Mouse (Mus musculus) heart, embryonic 11.5 days (tissue): ENCODE measurements around the gene Adm. TPM values are rescaled to one million over a fixed set of nuclear protein-coding genes. Genes with fewer than 3 reads are reported as not detected.
"Not testable (repeated sequence)": the region's sequence is repeated elsewhere in the genome, so short reads cannot be mapped to it uniquely, and the experiment has no call there.

ENCODE experiments used
- ATAC-seq: fragments of 200-750 bp; cut with Nextera tagmentation; replicated peaks from 2 replicates; pipeline ENCODE4 v1.8.0; 2017; ENCODE audit warnings: moderate library complexity; ENCODE audit not compliant: insufficient number of reproducible peaks, low FRiP score, low TSS enrichment
- H3K27ac ChIP-seq: fragments of 300-500 bp; sonication (generic); 2 replicates; pipeline ENCODE4 v1.5.1; 2014; ENCODE audit warnings: mild to moderate bottlenecking, low read depth, low read length
- H3K27me3 ChIP-seq: fragments of 300-500 bp; sonication (generic); 2 replicates; pipeline ENCODE4 v1.6.1; 2014; ENCODE audit warnings: mild to moderate bottlenecking, low read length, mixed read lengths; ENCODE audit not compliant: control insufficient read depth, insufficient read depth
- H3K36me3 ChIP-seq: fragments of 300-500 bp; sonication (generic); 2 replicates; pipeline ENCODE4 v1.6.1; 2014; ENCODE audit warnings: mild to moderate bottlenecking, low read length, moderate library complexity, mixed read lengths; ENCODE audit not compliant: control insufficient read depth, insufficient read depth
- H3K4me1 ChIP-seq: fragments of 300-500 bp; sonication (generic); 2 replicates; pipeline ENCODE4 v1.6.1; 2014; ENCODE audit warnings: low read length; ENCODE audit not compliant: control insufficient read depth, insufficient read depth
- H3K4me2 ChIP-seq: fragments of 300-500 bp; sonication (generic); 2 replicates; pipeline ENCODE4 v1.6.1; 2014; ENCODE audit warnings: mild to moderate bottlenecking, moderate library complexity
- H3K4me3 ChIP-seq: fragments of 300-500 bp; sonication (generic); 2 replicates; pipeline ENCODE4 v1.5.1; 2014; ENCODE audit warnings: low read depth, low read length
- H3K9ac ChIP-seq: fragments of 300-500 bp; sonication (generic); 2 replicates; pipeline ENCODE4 v1.6.1; 2014; ENCODE audit warnings: mild to moderate bottlenecking, low read depth, low read length, moderate library complexity
- H3K9me3 ChIP-seq: fragments of 300-500 bp; sonication (generic); replicated peaks from 2 replicates; pipeline ENCODE4 v1.6.1; 2016; ENCODE audit warnings: low read length; ENCODE audit not compliant: control insufficient read depth
- WGBS: fragments of 180-500 bp; shearing (Covaris S2); extraction: QIAGEN DNeasy Blood & Tissue Kit; methylation state at CpG from one replicate; pipeline ENCODE4 v1.1.7; 2014; ENCODE audit not compliant: insufficient replicate concordance; 5-methylcytosine and 5-hydroxymethylcytosine counted together
- polyA plus RNA-seq: library from polyadenylated mRNA; unstranded; fragments of >200 nt; fragmentation: Nextera tagmentation; extraction: Ambion mirVana; gene quantifications from 2 replicates; pipeline ENCODE4 v1.2.1, GENCODE M21; 2014

Gene Adm
- polyA plus RNA-seq, 1 experiment from 2014 or later = 13.0 TPM

GRCm38 (mm10) chr7:110636559-110636958 is 9.1 kb downstream of the Adm start:
- Histone ChIP-seq H3K9ac (no peak overlapping the region), H3K9me3 (no peaks in the 10 kb centered on the region), H3K4me1 (peaks cover 14% of the 10 kb centered on the region), H3K36me3 (no peaks in the 10 kb centered on the region), H3K4me2 (no peak overlapping the region), H3K4me3 (no peak overlapping the region), H3K27ac (no peak overlapping the region), H3K27me3 (peaks cover 1% of the 10 kb centered on the region; the same call in 1 of the 2 replicates)
- 47% methylated on average over 1 of the region's 1 CpGs for WGBS
- ATAC-seq = no peak

GRCm38 (mm10) chr7:110638305-110639110 is 11.0 kb downstream of the Adm start:
- Histone ChIP-seq H3K4me3 (no peak overlapping the region), H3K36me3 (no peaks in the 10 kb centered on the region), H3K4me1 (peaks cover 21% of the 10 kb centered on the region), H3K9me3 (no peaks in the 10 kb centered on the region), H3K9ac (no peak overlapping the region), H3K27me3 (no peaks in the 10 kb centered on the region), H3K4me2 (no peak overlapping the region), H3K27ac (no peak overlapping the region)
- no peak; the same call in 1 of the 2 replicates for ATAC-seq
- 56% methylated on average over 17 of the region's 17 CpGs for WGBS

DNA sequence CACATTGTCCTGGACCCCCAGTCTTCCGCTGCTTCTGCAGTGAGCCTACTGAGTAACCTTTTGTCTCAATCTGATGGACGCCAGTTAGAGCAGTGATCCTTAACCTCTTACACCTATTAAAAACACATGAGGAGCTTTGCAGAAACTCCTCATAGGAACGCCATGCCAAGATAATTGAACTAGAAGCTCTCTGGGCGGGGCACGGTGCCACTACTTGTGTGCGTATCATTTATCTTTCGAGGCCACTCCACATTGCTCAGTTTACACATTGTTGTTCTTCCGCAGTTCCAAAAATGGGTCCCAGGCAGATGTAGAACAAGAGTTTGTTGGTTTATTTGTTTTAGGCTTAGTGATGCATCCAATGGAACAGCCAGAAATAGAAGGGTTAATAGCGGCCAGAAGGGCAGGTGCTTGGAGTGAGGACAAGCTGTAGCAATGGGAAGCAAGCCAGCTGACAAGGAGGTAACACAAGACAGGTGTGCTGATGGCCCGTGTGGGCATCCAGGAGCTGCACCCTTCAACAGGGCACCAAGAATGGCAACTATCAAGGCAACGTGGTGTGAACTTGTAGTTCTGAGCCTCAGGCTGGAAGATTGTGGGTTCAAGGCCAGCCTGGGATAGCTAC is 11.9 kb downstream of the Adm start:
- H3K27me3 ChIP-seq = no peaks in the 10 kb centered on the region
- H3K4me2 ChIP-seq = no peak overlapping the region
- H3K9ac ChIP-seq = no peak overlapping the region
- H3K36me3 ChIP-seq = no peaks in the 10 kb centered on the region
- peaks cover 24% of the 10 kb centered on the region for H3K4me1 ChIP-seq
- no peak for ATAC-seq
- WGBS = 80% methylated on average over 11 of the region's 11 CpGs
- H3K27ac ChIP-seq = no peak overlapping the region
- H3K9me3 ChIP-seq = no peaks in the 10 kb centered on the region
- no peak overlapping the region for H3K4me3 ChIP-seq

DNA sequence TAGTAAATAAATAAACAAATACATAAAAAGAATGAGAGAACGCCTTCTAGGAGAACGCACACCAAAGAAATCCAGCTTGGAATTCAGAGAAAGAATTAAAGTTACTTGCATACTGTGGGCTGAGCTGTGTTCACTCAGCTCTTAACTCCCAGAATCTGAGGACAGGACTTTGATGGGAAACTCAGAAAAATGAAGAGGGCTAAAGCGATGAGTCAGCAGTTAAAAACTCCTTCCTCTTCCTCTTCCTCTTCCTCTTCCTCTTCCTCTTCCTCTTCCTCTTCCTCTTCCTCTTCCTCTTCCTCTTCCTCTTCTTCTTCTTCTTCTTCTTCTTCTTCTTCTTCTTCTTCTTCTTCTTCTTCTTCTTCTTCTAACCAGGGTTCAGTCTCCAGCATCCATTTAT is 12.5 kb downstream of the Adm start:
- not testable (repeated sequence) for H3K36me3 ChIP-seq, H3K9me3 ChIP-seq, H3K4me2 ChIP-seq, H3K4me3 ChIP-seq, ATAC-seq, H3K9ac ChIP-seq, H3K27ac ChIP-seq, H3K27me3 ChIP-seq
- WGBS = 90% methylated on average over 3 of the region's 3 CpGs
- peaks cover 24% of the 10 kb centered on the region for H3K4me1 ChIP-seq

DNA sequence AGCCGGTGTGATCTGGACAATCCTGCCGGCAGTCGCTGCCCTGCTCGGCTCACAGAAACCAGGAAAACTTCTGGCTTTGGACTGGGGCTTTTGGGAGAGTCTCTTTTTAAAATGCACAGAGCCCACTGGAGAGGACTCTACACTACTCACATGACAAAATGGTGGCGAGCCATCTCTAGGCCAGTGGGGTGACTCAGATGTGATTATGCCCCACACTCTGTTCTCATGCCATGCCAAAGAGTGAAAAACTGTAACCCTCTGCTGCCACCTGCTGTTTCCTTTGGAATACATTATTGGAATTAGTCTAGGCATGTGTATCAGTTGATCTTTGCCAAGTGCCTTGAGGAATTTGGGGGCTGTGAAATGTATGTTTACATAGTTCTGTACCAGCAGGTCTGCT is 17.9 kb downstream of the Adm start:
- no peak overlapping the region for H3K27ac ChIP-seq
- H3K27me3 ChIP-seq = no peaks in the 10 kb centered on the region
- no peak overlapping the region for H3K9ac ChIP-seq
- H3K9me3 ChIP-seq = peaks cover 4% of the 10 kb centered on the region
- WGBS = 65% methylated on average over 5 of the region's 5 CpGs
- ATAC-seq = no peak
- no peak overlapping the region for H3K4me3 ChIP-seq
- H3K36me3 ChIP-seq = no peaks in the 10 kb centered on the region
- H3K4me2 ChIP-seq = no peak overlapping the region
- peaks cover 34% of the 10 kb centered on the region for H3K4me1 ChIP-seq

- Histone ChIP-seq H3K9me3 (peaks cover 4% of the 10 kb centered on the region), H3K4me2 (no peak overlapping the region), H3K27me3 (no peaks in the 10 kb centered on the region), H3K27ac (no peak overlapping the region), H3K4me1 (peaks cover 34% of the 10 kb centered on the region), H3K36me3 (no peaks in the 10 kb centered on the region), H3K9ac (no peak overlapping the region), H3K4me3 (no peak overlapping the region)
- no peak for ATAC-seq
- 65% methylated on average over 6 of the region's 6 CpGs for WGBS
These were observed 18.4 kb downstream of the Adm start for GRCm38 (mm10) chr7:110645859-110646258.

DNA sequence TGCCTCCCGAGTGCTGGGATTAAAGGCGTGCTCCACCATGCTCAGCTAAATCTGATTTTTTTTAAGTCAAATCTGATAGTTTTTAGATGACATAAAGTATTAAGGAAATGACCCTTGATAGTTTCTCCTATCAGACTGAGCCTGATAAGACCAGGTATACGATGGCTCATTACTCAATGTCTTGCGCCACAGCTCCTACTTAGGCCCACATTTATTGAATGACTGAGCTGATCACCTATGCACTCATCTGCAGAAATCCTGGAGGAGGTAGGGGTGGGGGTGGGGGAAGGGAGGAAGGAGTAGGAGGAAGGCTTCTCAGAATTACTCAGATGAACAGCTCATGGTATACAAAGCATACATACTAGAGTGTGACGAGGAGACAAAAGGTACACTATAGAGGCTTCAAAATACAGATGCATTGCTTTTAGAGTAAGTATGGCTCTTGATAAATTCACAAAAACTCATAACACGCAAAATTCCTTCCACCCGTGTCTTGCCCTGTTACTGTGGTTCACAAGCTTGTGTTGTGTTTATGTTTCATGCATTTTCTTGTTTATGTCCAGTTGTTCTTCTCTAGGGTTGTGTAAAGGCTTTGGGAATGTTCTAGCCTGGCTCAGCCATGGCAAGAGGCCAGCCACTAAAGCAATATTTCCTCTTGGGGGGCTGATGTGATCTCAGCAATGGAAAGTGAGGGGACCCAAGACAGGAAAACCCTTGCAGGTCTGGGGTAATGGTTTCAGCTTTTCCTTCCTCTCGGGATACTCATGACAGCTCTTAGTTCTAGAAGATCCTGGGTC is 19.3 kb downstream of the Adm start:
- H3K36me3 ChIP-seq = no peaks in the 10 kb centered on the region
- peaks cover 4% of the 10 kb centered on the region for H3K9me3 ChIP-seq
- H3K27ac ChIP-seq = no peak overlapping the region
- no peak for ATAC-seq
- no peak overlapping the region for H3K4me2 ChIP-seq
- H3K4me1 ChIP-seq = peaks cover 26% of the 10 kb centered on the region
- H3K4me3 ChIP-seq = no peak overlapping the region
- no peak overlapping the region for H3K9ac ChIP-seq
- 85% methylated on average over 8 of the region's 8 CpGs for WGBS
- H3K27me3 ChIP-seq = no peaks in the 10 kb centered on the region

DNA sequence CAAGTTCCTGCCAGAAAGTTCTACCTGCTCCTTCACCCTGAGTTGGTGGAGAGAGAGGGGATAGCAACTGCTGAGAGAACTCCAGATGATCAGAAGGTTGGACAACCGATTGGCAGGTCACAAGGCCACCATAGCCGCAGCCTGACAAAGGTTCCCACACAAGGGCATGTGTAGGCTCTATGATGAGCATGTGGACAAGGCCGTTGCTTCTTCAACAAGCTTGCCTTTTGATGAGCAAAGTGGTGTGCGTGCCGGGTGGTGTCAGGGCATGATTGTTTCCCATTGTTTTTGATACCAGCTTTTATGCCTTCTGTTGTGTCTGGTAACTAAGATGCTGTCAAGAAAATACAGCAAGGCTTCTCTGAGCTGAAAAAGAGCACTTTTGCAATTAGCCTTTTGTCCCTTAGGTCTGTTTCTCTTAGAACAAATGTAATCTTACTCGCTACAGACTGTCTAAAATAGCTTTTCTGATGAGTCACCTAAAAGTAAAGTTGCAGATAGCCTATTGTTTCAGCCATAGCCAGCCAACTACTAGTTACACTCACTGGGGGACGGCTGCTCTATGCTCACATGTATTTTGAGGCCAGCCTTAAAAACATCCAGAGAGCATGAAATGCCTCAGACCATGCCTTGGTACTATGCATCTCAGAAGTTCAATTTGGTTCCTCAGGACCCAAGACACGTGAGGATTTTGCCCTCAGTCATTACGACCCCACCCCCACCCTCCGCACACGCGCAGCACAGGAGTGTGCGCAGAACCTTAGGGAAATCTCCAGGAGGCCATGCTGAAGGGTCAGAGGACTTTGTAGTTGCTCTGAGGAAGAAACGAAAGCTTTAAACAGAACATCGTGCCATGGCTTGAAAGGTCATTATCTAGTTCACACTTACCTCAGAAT is 20.3 kb downstream of the Adm start:
- H3K36me3 ChIP-seq = no peaks in the 10 kb centered on the region
- H3K27me3 ChIP-seq = no peaks in the 10 kb centered on the region
- no peak for ATAC-seq
- no peak overlapping the region for H3K4me2 ChIP-seq
- H3K9ac ChIP-seq = no peak overlapping the region
- H3K4me3 ChIP-seq = no peak overlapping the region
- 66% methylated on average over 15 of the region's 15 CpGs for WGBS
- no peak overlapping the region for H3K27ac ChIP-seq
- H3K9me3 ChIP-seq = peaks cover 4% of the 10 kb centered on the region
- peaks cover 19% of the 10 kb centered on the region for H3K4me1 ChIP-seq
